Mouse (Mus musculus): ENCODE measurements around the gene Shmt2. TPM values are rescaled to one million over a fixed set of nuclear protein-coding genes. Genes with fewer than 3 reads are reported as not detected.

The Shmt2 gene
- polyA plus RNA-seq, 2 experiments, result 88.2 to 88.6 TPM

DNA sequence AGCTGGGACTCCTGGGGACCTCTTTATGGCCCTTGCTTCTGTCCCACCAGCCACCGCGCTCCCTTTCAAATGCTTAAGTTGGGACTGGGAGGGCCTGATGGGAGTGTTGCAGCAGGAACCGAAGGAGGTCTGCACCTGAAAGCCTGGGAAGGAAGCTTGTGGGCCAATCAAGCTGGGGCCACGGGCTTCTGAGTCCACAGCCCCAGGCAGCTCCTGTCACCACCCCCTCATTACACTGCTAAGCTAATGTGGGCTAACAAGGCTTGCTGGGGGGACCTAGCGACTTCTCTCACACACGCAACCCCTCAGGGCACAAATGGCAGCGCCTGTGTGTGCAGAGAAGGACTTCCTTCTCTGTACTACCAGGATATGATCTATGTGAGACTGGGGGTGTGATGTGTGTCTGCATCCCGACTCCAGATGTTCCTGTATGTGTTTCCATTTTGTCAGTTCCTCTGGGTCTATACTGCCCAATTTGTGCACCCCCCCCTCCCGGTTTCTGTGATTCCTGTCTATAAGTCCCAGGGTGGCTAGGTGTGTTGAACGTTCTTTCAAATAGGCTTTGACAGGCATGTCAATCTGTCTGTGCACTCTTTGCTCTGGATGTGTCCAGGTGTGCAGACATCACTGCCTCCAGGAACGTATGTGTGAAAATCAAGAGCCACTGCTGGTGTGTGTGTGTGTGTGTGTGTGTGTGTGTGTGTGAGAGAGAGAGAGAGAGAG, 11.2 kb downstream of the Shmt2 start:
- H3K4me3 ChIP-seq (ENCODE audit: insufficient read depth in 1 of 2, low read depth in 2 of 2, low read length in 2 of 2), result peak overlapping the region in 1 of 2 experiments; percentile 40; a peak in 1 of 4 replicates
- H3K4me1 ChIP-seq (replicated peaks; ENCODE audit: control insufficient read depth in 2 of 2, insufficient read depth in 2 of 2, low read length in 1 of 2), result peaks cover 7 to 22% of the 10 kb centered on the region in 2 experiments
- H3K27me3 ChIP-seq (ENCODE audit: control insufficient read depth, insufficient read depth, low read length), result peaks cover 71% of the 10 kb centered on the region
- H3K9me3 ChIP-seq (ENCODE audit: control insufficient read depth, low read length), result no peaks in the 10 kb centered on the region
- H3K9ac ChIP-seq (replicated peaks), result no peak overlapping the region
- no peak overlapping the region for H3K27ac ChIP-seq
- no peak for TF ChIP-seq EP300 (IDR thresholded peaks at IDR 0.05; ENCODE audit: low read depth)
- no peak for TF ChIP-seq CTCF (IDR thresholded peaks at IDR 0.05; ENCODE audit: low read depth)
- ATAC-seq (ENCODE audit: insufficient read depth), result no peak
- H3K4me2 ChIP-seq (ENCODE audit: low read depth), result no peak overlapping the region
- no peaks in the 10 kb centered on the region for H3K36me3 ChIP-seq (replicated peaks; ENCODE audit: control insufficient read depth, insufficient read depth, low read depth)
- DNase-seq (ENCODE audit: low read depth in 3 of 3, low spot score in 3 of 3), result no peak
- 10% methylated on average over 11 of the region's 11 CpGs for WGBS (ENCODE audit: insufficient replicate concordance)

DNA sequence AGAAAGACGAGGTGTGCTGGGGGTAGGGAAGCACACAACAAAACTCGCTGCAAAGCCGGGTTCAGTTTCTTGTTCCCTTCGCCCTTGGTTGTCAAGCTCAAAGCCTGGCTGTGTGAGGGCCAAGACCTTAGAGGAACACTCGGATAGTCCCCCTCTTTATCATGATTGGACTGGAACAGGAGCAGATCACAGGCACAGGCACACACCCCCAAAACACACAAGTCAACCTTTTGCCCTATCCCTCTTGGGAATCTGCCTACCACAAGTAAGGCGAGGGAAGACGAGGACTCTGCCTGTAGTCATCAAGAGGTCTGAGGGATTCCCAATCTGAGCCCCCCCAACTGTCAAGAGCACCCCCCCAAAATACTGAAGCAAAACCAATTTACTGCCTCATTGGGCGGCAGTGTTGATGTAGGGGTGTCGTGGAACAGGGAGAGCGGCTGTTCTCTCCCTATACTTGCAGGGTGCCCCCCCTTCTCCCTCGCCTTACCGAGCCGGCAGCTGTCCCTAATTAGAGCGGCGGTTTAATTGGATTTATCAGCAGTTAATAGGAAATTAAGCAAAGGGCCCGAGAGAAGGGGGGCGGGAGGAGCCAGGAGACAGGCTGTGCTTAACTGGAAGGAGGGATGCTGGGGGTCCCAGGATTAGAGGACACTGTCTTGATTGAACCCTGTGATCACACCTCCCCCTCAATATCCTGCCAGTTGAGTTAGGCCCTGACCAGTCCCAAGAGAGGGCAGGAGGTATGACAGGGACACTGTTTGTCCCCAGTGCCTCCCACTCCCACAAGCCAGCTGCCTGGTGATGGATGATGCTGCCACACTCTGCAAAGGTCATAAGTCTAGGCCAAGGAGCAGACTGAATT, 12.2 kb downstream of the Shmt2 start:
- DNase-seq (ENCODE audit: low read depth in 3 of 3, low spot score in 3 of 3) (no peak), ATAC-seq (ENCODE audit: insufficient read depth) (no peak)
- H3K9ac ChIP-seq (replicated peaks), result no peak overlapping the region
- H3K4me2 ChIP-seq (ENCODE audit: low read depth), result no peak overlapping the region
- no peak overlapping the region for H3K4me3 ChIP-seq (ENCODE audit: insufficient read depth in 1 of 2, low read depth in 2 of 2, low read length in 2 of 2)
- no peak overlapping the region for H3K27ac ChIP-seq
- WGBS (ENCODE audit: insufficient replicate concordance), result 8% methylated on average over 17 of the region's 17 CpGs
- H3K36me3 ChIP-seq (replicated peaks; ENCODE audit: control insufficient read depth, insufficient read depth, low read depth), result no peaks in the 10 kb centered on the region
- H3K27me3 ChIP-seq (ENCODE audit: control insufficient read depth, insufficient read depth, low read length), result peaks cover 67% of the 10 kb centered on the region
- peaks cover 7 to 13% of the 10 kb centered on the region in 2 experiments for H3K4me1 ChIP-seq (replicated peaks; ENCODE audit: control insufficient read depth in 2 of 2, insufficient read depth in 2 of 2, low read length in 1 of 2)
- no peaks in the 10 kb centered on the region for H3K9me3 ChIP-seq (ENCODE audit: control insufficient read depth, low read length)
- TF ChIP-seq CTCF (IDR thresholded peaks at IDR 0.05; ENCODE audit: low read depth) (no peak), EP300 (IDR thresholded peaks at IDR 0.05; ENCODE audit: low read depth) (no peak)

DNA sequence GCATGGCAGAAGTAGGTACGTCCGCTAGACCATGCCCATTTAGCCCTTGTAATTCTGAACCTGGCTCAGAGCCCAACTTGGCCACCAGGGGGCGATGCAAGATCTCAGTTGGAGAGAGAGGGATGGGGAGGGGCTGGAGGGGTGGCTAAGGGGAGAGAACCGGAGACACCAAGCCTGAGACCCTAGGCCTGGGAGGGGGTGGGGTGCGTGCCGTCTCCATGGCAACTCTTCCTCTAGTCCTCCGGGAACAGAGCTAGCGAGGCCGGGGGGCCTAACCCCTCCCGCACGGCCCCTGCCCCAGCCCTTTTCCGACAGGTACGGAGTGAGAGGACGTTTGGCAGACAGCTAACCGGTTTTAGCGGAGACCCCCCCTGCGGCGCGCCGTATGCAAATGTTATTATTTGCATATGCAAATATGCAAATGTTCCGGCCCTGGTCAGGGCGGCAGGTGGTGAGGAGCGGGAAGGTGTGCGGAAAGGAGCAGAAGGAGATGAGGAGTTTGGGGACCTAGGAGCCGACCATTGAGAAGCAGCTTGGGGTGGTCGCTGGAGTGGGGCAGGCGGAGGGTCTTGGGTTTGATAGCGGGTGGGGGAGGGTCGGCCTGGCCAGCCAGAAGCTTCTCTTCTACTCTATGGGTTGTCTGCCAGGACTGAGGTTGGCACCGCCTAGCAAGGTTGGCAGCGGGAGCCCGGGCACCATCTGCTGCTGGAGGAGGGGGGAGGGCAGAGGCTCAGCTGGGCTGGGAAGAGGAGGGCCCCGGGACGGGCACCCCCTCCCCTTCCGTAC, 13.0 kb downstream of the Shmt2 start:
- Histone ChIP-seq H3K4me1 (replicated peaks; ENCODE audit: control insufficient read depth in 2 of 2, insufficient read depth in 2 of 2, low read length in 1 of 2) (peaks cover 3 to 6% of the 10 kb centered on the region in 2 experiments), H3K9me3 (ENCODE audit: control insufficient read depth, low read length) (no peaks in the 10 kb centered on the region), H3K27ac (no peak overlapping the region), H3K4me3 (ENCODE audit: insufficient read depth in 1 of 2, low read depth in 2 of 2, low read length in 2 of 2) (peak overlapping the region; percentile 22 to 29), H3K4me2 (ENCODE audit: low read depth) (peak overlapping the region; percentile 61), H3K27me3 (ENCODE audit: control insufficient read depth, insufficient read depth, low read length) (peaks cover 59% of the 10 kb centered on the region), H3K9ac (replicated peaks) (no peak overlapping the region), H3K36me3 (replicated peaks; ENCODE audit: control insufficient read depth, insufficient read depth, low read depth) (no peaks in the 10 kb centered on the region)
- TF ChIP-seq EP300 (IDR thresholded peaks at IDR 0.05; ENCODE audit: low read depth), result no peak
- TF ChIP-seq CTCF (IDR thresholded peaks at IDR 0.05; ENCODE audit: low read depth), result peak; percentile 93
- ATAC-seq (ENCODE audit: insufficient read depth), result peak; percentile 20; the same call in 1 of the 2 replicates
- peak; percentile 55 to 64 (median 63) for DNase-seq (ENCODE audit: low read depth in 3 of 3, low spot score in 3 of 3)
- WGBS (ENCODE audit: insufficient replicate concordance), result 3% methylated on average over 35 of the region's 35 CpGs

DNA sequence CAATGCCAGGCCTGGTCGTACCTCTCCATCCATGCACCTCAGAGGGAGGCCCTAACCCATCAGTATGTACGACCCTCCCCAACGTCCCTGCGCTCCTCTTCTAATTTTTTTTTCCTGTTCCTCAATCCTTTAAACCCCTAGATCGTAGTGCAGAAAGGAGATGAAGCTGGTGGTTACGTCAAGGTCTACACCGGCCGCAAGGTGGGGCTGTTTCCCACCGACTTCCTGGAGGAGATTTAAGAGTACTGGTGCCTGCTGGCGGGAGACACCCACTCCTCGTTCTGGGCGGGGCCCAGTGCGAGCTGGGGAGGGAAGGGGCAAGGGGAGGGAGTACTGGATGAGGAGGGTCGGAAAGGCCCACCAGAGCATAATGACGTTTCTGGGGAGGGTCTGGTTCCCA, 14.0 kb downstream of the Shmt2 start:
- H3K27me3 ChIP-seq (ENCODE audit: control insufficient read depth, insufficient read depth, low read length), result peaks cover 53% of the 10 kb centered on the region
- DNase-seq (ENCODE audit: low read depth in 3 of 3, low spot score in 3 of 3), result peak in 1 of 3 experiments; percentile 58
- TF ChIP-seq CTCF (IDR thresholded peaks at IDR 0.05; ENCODE audit: low read depth), result peak; percentile 82
- no peak for TF ChIP-seq EP300 (IDR thresholded peaks at IDR 0.05; ENCODE audit: low read depth)
- no peaks in the 10 kb centered on the region for H3K36me3 ChIP-seq (replicated peaks; ENCODE audit: control insufficient read depth, insufficient read depth, low read depth)
- H3K9ac ChIP-seq (replicated peaks), result no peak overlapping the region
- H3K27ac ChIP-seq, result no peak overlapping the region
- H3K4me2 ChIP-seq (ENCODE audit: low read depth), result peak overlapping the region; percentile 61; the same call in 1 of the 2 replicates
- no peaks in the 10 kb centered on the region for H3K9me3 ChIP-seq (ENCODE audit: control insufficient read depth, low read length)
- ATAC-seq (ENCODE audit: insufficient read depth), result no peak
- H3K4me1 ChIP-seq (replicated peaks; ENCODE audit: control insufficient read depth in 2 of 2, insufficient read depth in 2 of 2, low read length in 1 of 2), result peaks cover 0 to 3% of the 10 kb centered on the region in 2 experiments
- H3K4me3 ChIP-seq (ENCODE audit: insufficient read depth in 1 of 2, low read depth in 2 of 2, low read length in 2 of 2), result no peak overlapping the region
- 1% methylated on average over 15 of the region's 15 CpGs for WGBS (ENCODE audit: insufficient replicate concordance)
